Mouse (Mus musculus) ovary, postnatal 10 days (tissue): ENCODE data around the gene Tnfrsf8.

Experiments
- DNase-seq: peaks from one replicate; pipeline ENCODE4 v3.0.0; 2022; ENCODE audit warnings: low spot score

Gene Tnfrsf8

DNA sequence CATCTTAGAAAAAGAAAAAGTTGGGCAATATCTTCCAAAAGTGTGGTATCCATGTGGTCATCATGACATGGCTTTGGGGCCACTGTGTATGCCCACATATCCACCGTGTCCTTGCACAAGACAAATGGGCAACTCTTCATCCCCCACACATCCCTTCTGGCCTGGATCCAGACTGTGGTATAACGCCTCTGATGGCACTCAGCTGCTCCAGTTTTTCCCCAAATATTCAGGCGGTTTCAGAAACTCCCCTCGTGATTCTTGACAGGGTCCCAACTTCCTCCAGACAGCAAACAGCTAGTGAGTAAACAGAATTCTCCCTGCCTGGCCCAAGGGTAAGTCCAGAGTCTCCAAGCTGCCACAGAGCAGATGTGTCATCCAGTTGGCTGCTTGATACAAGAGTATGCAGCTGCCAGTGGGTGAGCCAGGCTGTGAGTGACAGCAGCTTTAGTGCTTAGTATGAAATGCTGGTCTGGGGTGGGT is 47.3 kb downstream of the Tnfrsf8 start:
- DNase-seq, result no peak

DNA sequence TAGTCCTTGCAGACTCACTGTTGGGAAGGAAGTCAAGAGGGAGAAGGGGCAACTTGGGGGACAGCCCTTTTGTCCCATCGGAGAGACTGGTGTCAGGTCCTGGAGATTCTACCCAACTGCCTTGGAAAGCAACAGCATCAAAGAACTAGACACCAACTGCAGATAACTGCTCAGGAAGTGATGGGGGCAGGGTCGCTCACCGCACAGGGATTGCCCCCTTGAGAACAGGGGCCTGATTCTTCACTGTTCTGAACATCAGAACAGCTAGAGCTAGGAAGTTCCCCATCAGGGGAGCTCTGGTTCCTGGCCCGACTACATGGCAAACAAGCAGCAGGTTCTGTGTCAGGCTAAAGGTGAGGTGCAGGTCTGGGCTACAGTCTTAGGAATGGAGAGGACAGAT is 48.5 kb downstream of the Tnfrsf8 start:
- no peak for DNase-seq

DNA sequence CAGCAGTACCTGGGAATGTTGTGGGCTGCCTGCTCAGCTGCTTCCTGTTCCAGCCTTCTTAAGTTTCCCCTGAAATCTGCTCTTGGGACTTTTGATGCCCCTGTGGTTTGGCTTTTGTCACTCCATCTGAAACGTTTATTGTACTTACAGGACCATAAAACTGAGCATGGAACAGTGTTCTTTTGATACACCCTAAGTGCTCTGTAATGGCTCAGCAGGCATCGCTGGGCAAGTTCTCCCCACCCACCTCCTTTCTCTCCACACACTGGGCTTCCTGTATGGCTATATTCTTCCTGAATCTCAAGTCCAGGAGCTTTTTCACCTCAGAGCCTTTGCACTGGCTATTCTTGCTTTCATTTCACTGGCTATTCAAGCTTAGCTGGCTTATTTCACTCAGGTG is 50.2 kb downstream of the Tnfrsf8 start:
- no peak for DNase-seq

DNA sequence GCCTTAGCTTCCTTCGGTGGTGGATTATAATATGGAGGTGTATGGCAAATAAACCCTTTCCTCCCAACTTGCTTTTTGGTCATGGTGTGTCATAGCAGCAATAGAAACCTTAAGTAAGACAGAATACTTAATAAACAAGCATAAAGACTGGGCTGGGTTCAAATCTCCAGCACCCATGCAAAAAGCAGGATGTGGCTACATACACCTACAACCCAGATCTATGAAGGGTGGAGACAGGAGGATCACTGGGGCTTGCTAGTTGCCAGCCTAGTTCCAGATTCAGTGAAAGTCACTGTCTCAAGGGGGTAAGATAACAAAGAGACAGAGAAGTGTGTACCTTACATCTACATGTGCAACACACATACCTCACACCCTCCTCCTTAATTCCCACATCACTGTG is 51.4 kb downstream of the Tnfrsf8 start:
- DNase-seq, result no peak

- no peak for DNase-seq
These were observed 54.2 kb downstream of the Tnfrsf8 start for GRCm38 (mm10) chr4:145260802-145261201.

GRCm38 (mm10) chr4:145257751-145258434 is 57.1 kb downstream of the Tnfrsf8 start:
- DNase-seq, result no peak

- DNase-seq, result no peak
These were observed 58.8 kb downstream of the Tnfrsf8 start for GRCm38 (mm10) chr4:145256144-145256543.

DNA sequence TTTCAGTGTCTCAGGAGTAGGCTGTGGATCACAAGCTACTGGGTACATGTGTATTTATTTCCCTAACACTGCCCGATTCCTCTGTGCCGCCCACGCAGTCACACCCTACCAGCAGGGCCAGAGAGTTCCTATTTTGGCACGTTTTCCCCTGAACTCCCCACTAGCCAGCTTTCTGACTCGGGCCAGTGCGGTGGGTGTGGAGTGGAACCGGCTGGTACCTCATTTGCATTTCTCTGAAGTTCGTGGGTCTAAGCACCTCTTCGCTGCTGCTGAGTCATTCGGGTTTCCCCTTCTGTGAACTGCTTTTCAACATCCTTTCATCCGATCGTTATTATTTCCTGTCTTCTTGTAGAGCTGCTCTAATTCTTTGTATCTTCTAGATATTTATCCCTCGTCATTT is 60.5 kb downstream of the Tnfrsf8 start:
- DNase-seq, result no peak

DNA sequence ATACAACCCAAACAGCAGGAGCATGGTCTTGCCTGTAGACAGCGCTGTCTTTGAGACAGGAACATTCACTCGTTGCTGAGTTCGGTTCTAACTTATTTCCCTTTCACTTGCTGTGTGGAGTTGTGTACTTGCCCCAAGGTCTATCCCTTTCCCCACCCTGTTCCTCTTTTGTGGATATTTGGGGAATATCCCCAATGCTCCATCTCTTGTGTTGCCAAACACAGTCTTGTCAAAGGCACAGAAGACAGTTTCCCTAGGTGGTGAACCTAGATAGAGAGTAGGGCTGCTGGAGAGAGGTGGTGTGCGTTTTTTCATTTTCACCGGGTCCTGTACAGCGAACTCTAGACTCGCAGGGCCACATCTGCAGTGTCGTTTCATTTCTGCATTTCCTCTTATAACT is 62.4 kb downstream of the Tnfrsf8 start:
- DNase-seq, result no peak

DNA sequence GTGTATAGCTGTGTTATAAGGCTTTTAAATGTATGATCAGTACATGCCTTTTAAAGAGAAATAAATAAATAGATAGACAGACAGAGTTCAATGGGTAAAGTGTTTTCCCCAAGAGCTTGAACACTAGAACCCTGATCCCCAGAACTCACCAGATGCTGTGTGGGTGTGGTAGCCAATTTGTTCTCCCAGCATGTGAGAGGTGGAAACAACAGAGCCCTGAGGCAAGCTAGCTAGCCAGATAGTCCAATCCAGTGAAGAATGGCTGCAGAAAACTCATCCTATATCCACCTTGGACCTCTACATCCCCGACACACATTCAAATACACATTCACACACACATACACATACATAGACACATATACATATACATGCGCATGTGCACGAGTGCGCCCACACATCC is 63.4 kb downstream of the Tnfrsf8 start:
- no peak for DNase-seq

GRCm38 (mm10) chr4:145250002-145250401 is 65.0 kb downstream of the Tnfrsf8 start:
- DNase-seq, result no peak

GRCm38 (mm10) chr4:145247556-145247955 is 67.4 kb downstream of the Tnfrsf8 start:
- no peak for DNase-seq

DNA sequence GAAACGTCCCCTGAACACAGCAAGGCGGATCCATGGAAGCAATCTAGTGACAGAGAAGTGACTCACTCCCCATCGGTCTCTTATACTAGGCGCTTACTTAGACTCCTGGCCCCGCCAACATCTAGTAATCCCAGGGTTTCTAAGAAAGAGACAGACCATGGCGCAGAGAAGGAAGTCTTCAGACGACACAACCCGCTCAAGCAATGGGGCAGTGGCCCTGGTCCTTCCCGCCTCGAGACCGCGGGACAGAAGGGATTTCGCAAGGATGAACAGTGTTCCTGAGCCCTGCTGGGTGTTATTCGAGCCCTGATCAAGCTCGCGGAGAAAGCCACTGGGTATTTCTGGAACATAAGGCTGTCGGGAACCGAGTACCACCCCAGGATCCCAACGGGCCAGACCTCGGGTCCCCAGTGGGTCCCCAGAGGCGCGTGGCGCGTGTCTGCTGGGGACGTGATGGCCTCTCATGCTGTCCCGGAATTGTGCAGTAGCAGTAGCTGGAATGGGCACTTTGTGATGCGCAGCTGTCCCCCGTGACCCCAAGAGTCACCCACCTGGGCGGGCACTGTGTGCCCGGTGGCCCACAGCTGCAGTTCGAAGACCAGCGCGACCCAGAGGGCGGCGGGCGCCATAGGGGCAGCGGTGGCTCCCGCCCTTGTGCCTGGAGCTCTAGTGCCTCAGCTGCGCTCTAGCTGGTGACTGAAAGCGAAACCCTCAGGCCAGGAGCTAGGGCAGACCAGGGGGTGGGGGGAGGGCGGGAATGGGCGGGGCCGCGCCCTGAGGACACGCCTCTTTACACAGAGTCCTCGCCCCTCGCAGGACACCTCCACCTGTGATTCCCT is 68.6 kb downstream of the Tnfrsf8 start, which contains the start of gene Tnfrsf1b:
Gene Tnfrsf1b, minus strand, starts transcription at position 698 of the 839 bp plus-strand sequence.
- DNase-seq, result no peak

- DNase-seq, result no peak
These were observed 69.4 kb downstream of the Tnfrsf8 start for GRCm38 (mm10) chr4:145245581-145245980.

- no peak for DNase-seq
These were observed 70.3 kb downstream of the Tnfrsf8 start for GRCm38 (mm10) chr4:145244676-145245075.

DNA sequence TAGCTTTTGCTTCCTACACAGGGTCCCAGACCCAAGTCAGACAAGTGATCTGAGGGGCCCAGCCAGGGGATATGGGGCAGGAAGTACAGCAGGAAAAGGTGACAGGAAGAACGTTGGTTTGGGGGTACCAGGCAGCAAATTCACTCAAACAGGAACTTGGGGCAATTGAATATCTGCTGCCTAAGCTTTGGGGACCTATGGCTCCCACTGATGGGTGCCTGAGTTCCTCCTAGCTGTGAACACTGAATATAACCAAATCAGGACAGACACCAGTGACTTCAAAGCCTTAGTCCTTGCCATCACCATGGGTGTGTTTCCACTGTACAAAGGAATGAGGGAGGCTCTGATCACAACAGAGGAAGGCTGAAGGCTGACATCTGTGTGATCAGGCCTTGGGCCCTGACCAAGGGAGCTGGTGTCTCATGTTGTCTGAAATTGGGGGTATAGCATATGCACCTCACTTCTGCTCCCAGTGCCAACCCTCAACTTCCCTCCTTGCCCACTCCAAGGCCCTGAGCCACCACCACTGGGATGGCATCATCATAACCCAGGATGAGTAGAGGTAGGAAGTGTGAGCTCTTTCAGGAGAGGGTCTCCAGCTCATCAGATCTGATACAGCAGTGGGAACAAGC is 72.1 kb downstream of the Tnfrsf8 start:
- DNase-seq, result no peak

- no peak for DNase-seq
These were observed 74.2 kb downstream of the Tnfrsf8 start for GRCm38 (mm10) chr4:145240723-145241231.

GRCm38 (mm10) chr4:145239049-145239830 is 75.7 kb downstream of the Tnfrsf8 start:
- no peak for DNase-seq

GRCm38 (mm10) chr4:145236027-145236426 is 78.9 kb downstream of the Tnfrsf8 start:
- DNase-seq, result no peak

- DNase-seq, result no peak
These were observed 81.3 kb downstream of the Tnfrsf8 start for GRCm38 (mm10) chr4:145233487-145234228.

DNA sequence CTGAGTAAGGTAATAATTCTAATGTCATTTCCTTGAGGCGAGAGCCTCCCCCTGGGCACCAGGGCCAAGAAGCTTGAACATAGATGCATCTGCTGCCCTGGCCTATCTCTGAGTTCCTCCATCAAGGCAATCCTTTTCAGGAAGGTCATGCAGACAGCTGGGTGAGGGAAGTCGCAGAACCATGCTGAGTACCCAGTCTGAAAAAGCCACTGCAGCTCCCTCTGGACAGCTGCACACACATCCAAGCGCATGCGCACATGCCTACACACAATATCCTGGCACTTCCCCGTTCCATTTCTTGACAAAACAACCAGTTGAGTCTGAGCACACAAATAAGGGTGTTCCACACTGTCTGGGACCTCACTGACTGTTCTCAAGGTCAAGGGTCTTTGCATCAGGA is 83.2 kb downstream of the Tnfrsf8 start:
- DNase-seq, result no peak
